Mouse (Mus musculus) retina, adult 2 months (tissue): Measurements from ENCODE around the gene Vmn1r214.

Experiments used
- DNase-seq: peaks from one replicate; pipeline ENCODE4 v3.0.0-alpha.2; 2012; ENCODE audit warnings: low read depth, low spot score

Vmn1r214 gene

GRCm38 (mm10) chr13:23030118-23030517 lies at the start of gene Vmn1r214:
TSS of gene Vmn1r214 (plus strand) at chr13:23030418.
- no peak for DNase-seq

GRCm38 (mm10) chr13:22990214-22990891 lies 39.9 kb upstream of the Vmn1r214 start:
- no peak for DNase-seq

- no peak for DNase-seq
These were observed 38.0 kb upstream of the Vmn1r214 start for GRCm38 (mm10) chr13:22992178-22992700.

- DNase-seq = no peak
These were observed 37.5 kb upstream of the Vmn1r214 start for GRCm38 (mm10) chr13:22992721-22993120.

DNA sequence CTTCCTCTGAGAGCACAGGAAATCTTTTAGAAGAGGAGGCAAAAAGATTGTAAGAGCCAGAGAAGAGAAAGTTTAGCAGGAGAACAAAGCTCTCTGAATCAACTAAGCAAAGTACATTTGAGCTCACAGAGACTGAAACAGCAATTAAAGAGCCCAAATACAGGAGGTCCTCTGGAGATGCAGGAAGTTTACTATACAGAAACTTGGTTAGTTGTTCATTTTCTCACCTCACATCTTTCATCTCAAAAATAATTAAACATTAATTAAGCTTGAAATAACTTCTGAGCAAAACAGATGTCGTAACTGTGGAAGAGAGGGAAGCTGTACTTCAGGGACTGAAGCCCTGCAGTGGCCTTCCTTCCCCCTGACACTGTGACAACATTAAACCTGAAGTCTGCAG lies 22.9 kb upstream of the Vmn1r214 start, which contains the start of gene Vmn1r213:
Vmn1r213 (plus strand) TSS at position 301 of the 400 bp plus-strand sequence.
- DNase-seq = no peak

- DNase-seq = no peak
These were observed 12.1 kb upstream of the Vmn1r214 start for GRCm38 (mm10) chr13:23018158-23018557.

- no peak for DNase-seq
These were observed 5.4 kb upstream of the Vmn1r214 start for GRCm38 (mm10) chr13:23024812-23025211.

GRCm38 (mm10) chr13:23057778-23058177 lies 27.6 kb downstream of the Vmn1r214 start:
- no peak for DNase-seq

GRCm38 (mm10) chr13:23067725-23068124 lies 37.5 kb downstream of the Vmn1r214 start, which contains the start of gene Vmn1r215:
TSS of gene Vmn1r215 (plus strand) at chr13:23068025.
- DNase-seq = no peak

DNA sequence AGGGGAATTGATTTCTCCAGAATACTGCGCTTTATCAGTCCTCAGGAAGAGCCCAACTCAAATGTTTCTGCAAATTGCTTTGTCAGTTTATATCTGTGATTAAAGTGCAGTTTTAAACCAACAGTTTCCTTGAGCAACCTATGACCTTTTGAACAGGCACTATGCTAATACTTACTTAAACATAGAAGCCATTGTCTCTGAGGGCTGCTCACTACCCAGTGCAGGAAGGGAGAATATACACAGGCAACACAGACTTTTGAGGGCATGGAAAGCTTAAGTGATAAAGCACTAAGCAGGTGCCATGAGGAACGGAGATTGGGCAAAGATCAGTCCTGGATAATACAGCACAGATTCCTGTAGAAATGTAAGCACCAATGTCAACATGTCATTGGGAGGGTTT lies 39.1 kb downstream of the Vmn1r214 start:
- no peak for DNase-seq
